8 mouse cellular contexts compared by ENCODE assay signal in the genomic region with DNA sequence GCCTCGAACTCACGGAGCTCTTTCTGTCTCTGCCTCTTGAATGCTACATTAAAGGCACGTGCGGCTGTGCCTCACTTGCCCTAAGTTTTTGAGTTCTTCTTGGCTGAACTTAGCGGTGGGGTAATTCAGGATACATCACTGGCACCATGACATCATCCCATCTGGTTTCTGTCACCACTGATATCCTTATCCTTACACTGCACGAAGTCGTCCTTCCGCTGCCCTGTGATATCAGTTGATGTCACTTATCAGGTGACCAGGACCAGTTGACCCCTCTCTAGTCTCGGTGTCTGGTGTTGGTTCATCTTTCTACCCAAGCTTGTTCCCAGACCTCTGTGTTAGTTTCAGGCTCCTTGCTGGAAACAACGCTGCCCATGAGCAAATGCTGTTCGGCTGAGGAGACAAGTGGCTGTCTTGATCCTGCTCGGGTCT. TPM values are rescaled to one million over a fixed set of nuclear protein-coding genes. Genes with fewer than 3 reads are reported as not detected.
DNase-seq lines count a peak whose midpoint lies in the region.

No protein-coding gene starts in this region.

- peak; percentile 28 for DNase-seq in embryo, embryonic 11 days
- no peak for DNase-seq in embryo, embryonic 9.5 days (ENCODE audit: extremely low spot score)
- DNase-seq in c-Kit-positive CD71-positive TER-119-positive erythroid progenitor cells, embryonic 14.5 days (ENCODE audit: low spot score), result peak; percentile 84
- DNase-seq in heart, postnatal 4 days, result peak; percentile 37
- DNase-seq in lung, postnatal 10 days, result peak; percentile 13
- no peak for DNase-seq in ovary, postnatal 14 days (ENCODE audit: low spot score)
- no peak for DNase-seq in layer of hippocampus, adult 8-10 months (ENCODE audit: low spot score in 2 of 2)
- DNase-seq in cerebellum, postnatal 14 days, result no peak

RNA-seq across cellular contexts. Expression of gene AW011738, which starts 0.6 kb away (rescaled TPM):
- total RNA-seq in heart, postnatal 4 days (2021), result 1 to 10 TPM; 7.6 to 7.7 TPM
- 1 to 10 TPM; 5.9 to 7.3 (median 6.3) TPM for total RNA-seq in layer of hippocampus, adult 8-10 months (2022)

RNA-seq across cellular contexts. Expression of gene Isg15, which starts 1.9 kb away (rescaled TPM):
- 1 to 10 TPM; 1.3 to 1.4 TPM for total RNA-seq in heart, postnatal 4 days (2021)
- 1 to 10 TPM in 3 of 4 experiments, under 1 TPM in 1; 0.87 to 2.6 (median 1.7) TPM for total RNA-seq in layer of hippocampus, adult 8-10 months (2022)

RNA-seq across cellular contexts. Expression of gene Agrn, which starts 5.2 kb away (rescaled TPM):
- total RNA-seq in heart, postnatal 4 days (2021), result 100 to 1,000 TPM; 112 TPM
- total RNA-seq in layer of hippocampus, adult 8-10 months (2022), result 100 to 1,000 TPM; 125 to 145 (median 144) TPM

RNA-seq across cellular contexts. Expression of gene Perm1, which starts 13.2 kb away (rescaled TPM):
- 100 to 1,000 TPM in 1 of 2 experiments, 10 to 100 TPM in 1; 91.2 to 106 TPM for total RNA-seq in heart, postnatal 4 days (2021)
- under 1 TPM; 0.32 to 0.45 (median 0.38) TPM for total RNA-seq in layer of hippocampus, adult 8-10 months (2022)

RNA-seq across cellular contexts. Expression of gene Plekhn1, which starts 32.2 kb away (rescaled TPM):
- 10 to 100 TPM in 1 of 2 experiments, 1 to 10 TPM in 1; 9.1 to 10.2 TPM for total RNA-seq in heart, postnatal 4 days (2021)
- total RNA-seq in layer of hippocampus, adult 8-10 months (2022), result 10 to 100 TPM; 38.2 to 52.2 (median 46.4) TPM

Comparison
In these comparisons a context has a peak if more than half of its experiments do, and no peak if none do; other contexts are left out.
1. DNase-seq: peak in embryo, embryonic 11 days (single experiment), c-Kit-positive CD71-positive TER-119-positive erythroid progenitor cells, embryonic 14.5 days (single experiment), heart, postnatal 4 days (single experiment) and lung, postnatal 10 days (single experiment); none in embryo, embryonic 9.5 days (single experiment), ovary, postnatal 14 days (single experiment), layer of hippocampus, adult 8-10 months (0 of 2) and cerebellum, postnatal 14 days (0 of 2).